In the genomic region with DNA sequence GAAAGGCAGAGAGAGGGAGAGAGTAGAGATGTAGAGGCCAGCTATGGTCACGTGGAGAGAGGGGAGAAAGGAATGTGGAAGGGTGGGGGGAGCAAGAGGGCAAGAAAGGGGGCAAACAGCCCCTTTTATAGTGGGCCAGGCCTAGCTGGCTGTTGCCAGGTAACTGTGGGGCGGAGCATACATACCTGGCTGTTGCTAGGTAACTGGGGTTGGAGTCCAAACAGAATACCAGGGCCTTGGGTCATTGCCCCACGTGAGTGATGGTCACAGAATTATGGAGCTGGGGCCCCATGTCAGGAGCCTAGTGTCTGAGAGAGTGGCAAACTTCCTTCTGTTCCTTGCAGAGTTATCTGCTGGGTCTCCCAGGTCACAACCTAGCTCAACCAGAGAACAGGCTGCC, we compare ENCODE assay signal across 15 mouse cellular contexts.
A peak's percentile ranks its signal among the peaks of the same experiment; 100 is the strongest.
DNase-seq lines count a peak whose midpoint lies in the region; ATAC-seq and TF ChIP-seq lines count a peak whose summit lies in the region.
"Had no signal": no experiment of that assay in that cellular context is flagged by ENCODE, and none has a peak within 500 bp of the region (broad histone marks: within the 10 kb centered on the region; RNA-seq: fewer than 3 reads in every experiment).

No protein-coding gene starts in this region.

- ATAC-seq in embryonic facial prominence, embryonic 12.5 days (ENCODE audit: insufficient number of reproducible peaks, insufficient read depth, low FRiP score, low TSS enrichment), result peak; percentile 41; the same call in 1 of the 2 replicates
- ATAC-seq in lung, embryonic 14.5 days (ENCODE audit: insufficient read depth), result peak; percentile 49
- peak; percentile 98 for ATAC-seq in intestine, postnatal 0 days
- peak; percentile 66 for ATAC-seq in stomach, embryonic 15.5 days (ENCODE audit: insufficient read depth, low FRiP score, low read depth)
- ATAC-seq in CD4-positive, CD25-positive, alpha-beta regulatory T cell, adult 4 months, result no peak
- ATAC-seq: inflammation-experienced regulatory T-cells, adult 6 months had no signal

- H3K36me3 ChIP-seq in embryonic facial prominence, embryonic 12.5 days, result no peaks in the 10 kb centered on the region
- H3K36me3 ChIP-seq in embryonic facial prominence, embryonic 10.5 days (replicated peaks), result no peaks in the 10 kb centered on the region
- no peaks in the 10 kb centered on the region for H3K36me3 ChIP-seq in lung, embryonic 14.5 days (ENCODE audit: insufficient read depth)
- no peaks in the 10 kb centered on the region for H3K36me3 ChIP-seq in intestine, postnatal 0 days (ENCODE audit: control insufficient read depth, insufficient read depth)
- H3K36me3 ChIP-seq in stomach, embryonic 15.5 days, result no peaks in the 10 kb centered on the region
- H3K36me3 ChIP-seq: embryonic facial prominence, embryonic 15.5 days; limb, embryonic 15.5 days had no signal

- H3K4me1 ChIP-seq in embryonic facial prominence, embryonic 12.5 days, result no peaks in the 10 kb centered on the region
- H3K4me1 ChIP-seq in embryonic facial prominence, embryonic 10.5 days, result peaks cover 8% of the 10 kb centered on the region; the same call in 1 of the 2 replicates
- H3K4me1 ChIP-seq in lung, embryonic 14.5 days (ENCODE audit: insufficient read depth), result peaks cover 3% of the 10 kb centered on the region; the same call in 1 of the 2 replicates
- H3K4me1 ChIP-seq in intestine, postnatal 0 days (replicated peaks; ENCODE audit: control insufficient read depth, insufficient read depth, low read length), result peaks cover 4% of the 10 kb centered on the region; the same call in 1 of the 2 replicates
- H3K4me1 ChIP-seq in stomach, embryonic 15.5 days, result no peaks in the 10 kb centered on the region
- H3K4me1 ChIP-seq: embryonic facial prominence, embryonic 15.5 days; limb, embryonic 15.5 days had no signal

- no peaks in the 10 kb centered on the region for H3K27me3 ChIP-seq in embryonic facial prominence, embryonic 12.5 days
- no peaks in the 10 kb centered on the region for H3K27me3 ChIP-seq in embryonic facial prominence, embryonic 10.5 days (replicated peaks; ENCODE audit: low read depth, poor library complexity, severe bottlenecking)
- no peaks in the 10 kb centered on the region for H3K27me3 ChIP-seq in lung, embryonic 14.5 days (ENCODE audit: insufficient read depth, low read length)
- H3K27me3 ChIP-seq in intestine, postnatal 0 days (replicated peaks; ENCODE audit: control insufficient read depth, insufficient read depth, low read length), result no peaks in the 10 kb centered on the region
- no peaks in the 10 kb centered on the region for H3K27me3 ChIP-seq in stomach, embryonic 15.5 days (replicated peaks)
- H3K27me3 ChIP-seq: embryonic facial prominence, embryonic 15.5 days; limb, embryonic 15.5 days had no signal

- H3K4me3 ChIP-seq in embryonic facial prominence, embryonic 12.5 days, result no peak overlapping the region
- no peak overlapping the region for H3K4me3 ChIP-seq in embryonic facial prominence, embryonic 10.5 days
- no peak overlapping the region for H3K4me3 ChIP-seq in lung, embryonic 14.5 days (ENCODE audit: low read depth, low read length)
- H3K4me3 ChIP-seq in intestine, postnatal 0 days (ENCODE audit: low read depth, low read length), result no peak overlapping the region
- H3K4me3 ChIP-seq in stomach, embryonic 15.5 days (replicated peaks), result no peak overlapping the region
- H3K4me3 ChIP-seq: embryonic facial prominence, embryonic 15.5 days; limb, embryonic 15.5 days had no signal

- 51% methylated on average over 3 of the region's 3 CpGs for WGBS in embryonic facial prominence, embryonic 12.5 days
- WGBS in embryonic facial prominence, embryonic 10.5 days, result 58% methylated on average over 3 of the region's 3 CpGs
- 50% methylated on average over 3 of the region's 3 CpGs for WGBS in lung, embryonic 14.5 days
- 28% methylated on average over 3 of the region's 3 CpGs for WGBS in intestine, postnatal 0 days
- WGBS in stomach, embryonic 15.5 days, result 49% methylated on average over 3 of the region's 3 CpGs

- DNase-seq in embryonic facial prominence, embryonic 10.5 days (ENCODE audit: low spot score), result no peak
- DNase-seq in lung, embryonic 14.5 days, result no peak
- no peak for DNase-seq in lung, postnatal 4 days
- no peak for DNase-seq in layer of hippocampus, postnatal 25 days (ENCODE audit: extremely low spot score in 1 of 2, low spot score in 1 of 2)
- DNase-seq: adrenal gland, postnatal 25 days; gastrocnemius, postnatal 25 days; lung, adult 2 months; right cerebral cortex, adult 18-20 months had no signal

- no peak overlapping the region for H3K27ac ChIP-seq in embryonic facial prominence, embryonic 12.5 days
- H3K27ac ChIP-seq in embryonic facial prominence, embryonic 10.5 days (replicated peaks), result no peak overlapping the region
- no peak overlapping the region for H3K27ac ChIP-seq in lung, embryonic 14.5 days (ENCODE audit: low read depth)
- peak overlapping the region; percentile 81 for H3K27ac ChIP-seq in intestine, postnatal 0 days (ENCODE audit: low read depth, low read length)
- no peak overlapping the region for H3K27ac ChIP-seq in stomach, embryonic 15.5 days
- H3K27ac ChIP-seq: embryonic facial prominence, embryonic 15.5 days; limb, embryonic 15.5 days had no signal

- H3K4me2 ChIP-seq in embryonic facial prominence, embryonic 12.5 days (replicated peaks), result no peak overlapping the region
- H3K4me2 ChIP-seq in lung, embryonic 14.5 days, result no peak overlapping the region
- H3K4me2 ChIP-seq in intestine, postnatal 0 days (replicated peaks; ENCODE audit: low read depth), result 0 out of 2 replicates have a peak overlapping the region, but pooled peaks have one; percentile 27
- no peak overlapping the region for H3K4me2 ChIP-seq in stomach, embryonic 15.5 days
- H3K4me2 ChIP-seq: embryonic facial prominence, embryonic 15.5 days; limb, embryonic 15.5 days had no signal

- no peak for TF ChIP-seq CTCF in lung, embryonic 14.5 days (IDR thresholded peaks at IDR 0.05; ENCODE audit: low read depth)
- no peak for TF ChIP-seq CTCF in intestine, postnatal 0 days (IDR thresholded peaks at IDR 0.05; ENCODE audit: low read depth)

- no peaks in the 10 kb centered on the region for H3K9me3 ChIP-seq in embryonic facial prominence, embryonic 12.5 days
- no peaks in the 10 kb centered on the region for H3K9me3 ChIP-seq in embryonic facial prominence, embryonic 10.5 days
- no peaks in the 10 kb centered on the region for H3K9me3 ChIP-seq in lung, embryonic 14.5 days (ENCODE audit: low read depth, low read length)
- no peaks in the 10 kb centered on the region for H3K9me3 ChIP-seq in intestine, postnatal 0 days (ENCODE audit: control insufficient read depth)
- no peaks in the 10 kb centered on the region for H3K9me3 ChIP-seq in stomach, embryonic 15.5 days
- H3K9me3 ChIP-seq: embryonic facial prominence, embryonic 15.5 days; limb, embryonic 15.5 days had no signal

- H3K9ac ChIP-seq in embryonic facial prominence, embryonic 12.5 days, result no peak overlapping the region
- H3K9ac ChIP-seq in lung, embryonic 14.5 days, result no peak overlapping the region
- no peak overlapping the region for H3K9ac ChIP-seq in intestine, postnatal 0 days (ENCODE audit: low read depth, low read length)
- H3K9ac ChIP-seq in stomach, embryonic 15.5 days, result no peak overlapping the region
- H3K9ac ChIP-seq: embryonic facial prominence, embryonic 15.5 days; limb, embryonic 15.5 days had no signal
